Mouse (Mus musculus): ENCODE results near the gene Sez6l2. TPM values are rescaled to one million over a fixed set of nuclear protein-coding genes. Genes with fewer than 3 reads are reported as not detected.
A peak's percentile ranks its signal among the peaks of the same experiment; 100 is the strongest.

Gene Sez6l2
- polyA plus RNA-seq, 1 experiment from 2014 or later = 6.7 TPM

DNA sequence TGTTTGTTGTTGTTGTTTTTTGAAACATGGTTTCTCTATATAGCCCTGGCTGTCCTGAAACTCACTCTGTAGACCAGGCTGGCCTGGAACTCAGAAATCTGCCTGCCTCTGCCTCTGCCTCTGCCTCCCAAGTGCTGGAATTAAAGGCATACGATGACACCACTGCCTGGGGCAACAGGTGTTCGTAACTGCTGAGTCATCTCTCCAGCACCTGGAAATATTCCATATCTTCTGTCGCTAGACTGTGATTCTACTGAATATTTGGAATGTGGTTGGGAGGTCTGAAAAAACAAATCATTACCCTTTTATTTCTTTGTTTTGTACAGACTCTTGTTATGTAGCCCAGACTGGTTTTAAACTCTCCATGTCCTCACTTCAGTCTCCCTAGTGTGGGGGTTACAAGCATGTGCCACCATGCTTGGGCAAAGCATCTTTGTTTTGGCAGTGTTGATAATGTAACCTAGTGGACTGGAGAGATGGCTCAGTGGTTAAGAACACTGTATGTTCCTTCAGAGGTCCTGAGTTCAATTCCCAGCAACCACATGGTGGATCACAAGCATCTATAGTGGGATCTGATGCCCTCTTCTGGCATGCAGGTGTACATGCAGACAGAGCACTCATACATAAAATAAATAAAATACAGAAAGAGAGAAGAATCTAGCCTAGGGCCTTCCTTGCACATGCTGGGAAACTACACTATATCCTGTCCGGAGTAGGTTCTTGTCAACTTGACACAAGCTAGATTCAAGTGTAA, 53.9 kb downstream of the Sez6l2 start:
- Histone ChIP-seq H3K4me2 (ENCODE audit: low read depth, low read length, severe bottlenecking) (no peak overlapping the region), H3K27ac (ENCODE audit: low read depth, low read length) (no peak overlapping the region), H3K36me3 (ENCODE audit: control insufficient read depth, insufficient read depth, low read length) (no peaks in the 10 kb centered on the region), H3K4me3 (ENCODE audit: low read depth, low read length) (no peak overlapping the region), H3K4me1 (replicated peaks; ENCODE audit: control insufficient read depth, insufficient read depth, low read length) (no peaks in the 10 kb centered on the region), H3K27me3 (ENCODE audit: control insufficient read depth, insufficient read depth, low read length) (no peaks in the 10 kb centered on the region), H3K9me3 (ENCODE audit: control insufficient read depth, low read length) (no peaks in the 10 kb centered on the region), H3K9ac (ENCODE audit: low read length) (no peak overlapping the region)
- no peak for ATAC-seq (replicated peaks; ENCODE audit: low FRiP score)
- 86% methylated on average over 4 of the region's 4 CpGs for WGBS
- no peak for DNase-seq (ENCODE audit: low spot score)

DNA sequence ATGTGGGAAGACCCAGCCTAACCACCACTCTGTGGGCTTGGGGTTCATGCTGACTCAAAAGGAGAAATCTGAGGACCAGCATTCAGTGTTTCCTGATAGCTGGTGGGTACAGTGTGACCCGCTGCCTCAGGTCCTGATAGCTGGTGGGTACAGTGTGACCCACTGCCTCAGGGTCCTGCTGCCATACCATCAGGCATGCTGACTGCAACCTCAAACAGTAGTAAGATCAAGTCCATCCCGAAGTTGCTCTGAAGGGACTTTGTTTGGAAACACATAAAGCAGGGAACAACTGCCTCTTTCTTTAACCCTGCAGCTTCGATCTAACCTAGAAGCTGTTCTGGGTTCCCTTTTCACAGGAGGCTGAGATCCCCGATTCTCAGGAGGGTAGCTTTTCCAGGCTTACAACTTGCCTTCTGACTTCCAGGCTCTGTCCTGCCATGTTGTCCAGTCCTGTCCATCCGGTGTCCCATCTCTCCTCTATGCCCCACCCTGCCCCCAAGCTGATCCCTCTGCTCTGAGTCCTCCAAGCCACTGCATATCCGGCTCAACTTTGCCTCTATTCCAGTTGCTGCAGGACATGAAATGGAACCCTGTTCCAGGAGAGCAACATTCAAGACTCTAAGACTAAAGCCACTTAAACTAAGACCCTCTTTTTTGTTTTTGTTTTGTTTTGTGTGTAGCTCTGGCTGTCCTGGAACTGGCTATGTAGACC, 57.1 kb downstream of the Sez6l2 start:
- DNase-seq (ENCODE audit: low spot score) = no peak
- no peak overlapping the region for H3K9ac ChIP-seq (ENCODE audit: low read length)
- 86% methylated on average over 6 of the region's 6 CpGs for WGBS
- H3K9me3 ChIP-seq (ENCODE audit: control insufficient read depth, low read length) = no peaks in the 10 kb centered on the region
- no peaks in the 10 kb centered on the region for H3K36me3 ChIP-seq (ENCODE audit: control insufficient read depth, insufficient read depth, low read length)
- no peak overlapping the region for H3K4me2 ChIP-seq (ENCODE audit: low read depth, low read length, severe bottlenecking)
- no peak overlapping the region for H3K4me3 ChIP-seq (ENCODE audit: low read depth, low read length)
- no peak for ATAC-seq (replicated peaks; ENCODE audit: low FRiP score)
- no peaks in the 10 kb centered on the region for H3K4me1 ChIP-seq (replicated peaks; ENCODE audit: control insufficient read depth, insufficient read depth, low read length)
- H3K27me3 ChIP-seq (ENCODE audit: control insufficient read depth, insufficient read depth, low read length) = no peaks in the 10 kb centered on the region
- no peak overlapping the region for H3K27ac ChIP-seq (ENCODE audit: low read depth, low read length)

GRCm38 (mm10) chr7:127008239-127009019, 58.1 kb downstream of the Sez6l2 start:
- no peak overlapping the region for H3K4me2 ChIP-seq (ENCODE audit: low read depth, low read length, severe bottlenecking)
- no peaks in the 10 kb centered on the region for H3K9me3 ChIP-seq (ENCODE audit: control insufficient read depth, low read length)
- WGBS = 78% methylated on average over 9 of the region's 9 CpGs
- peak; percentile 51; the same call in 1 of the 2 replicates for ATAC-seq (replicated peaks; ENCODE audit: low FRiP score)
- H3K27ac ChIP-seq (ENCODE audit: low read depth, low read length) = peak overlapping the region; percentile 4; the same call in 1 of the 2 replicates
- H3K4me1 ChIP-seq (replicated peaks; ENCODE audit: control insufficient read depth, insufficient read depth, low read length) = no peaks in the 10 kb centered on the region
- no peak overlapping the region for H3K4me3 ChIP-seq (ENCODE audit: low read depth, low read length)
- peaks cover under 1% of the 10 kb centered on the region; the same call in 1 of the 2 replicates for H3K36me3 ChIP-seq (ENCODE audit: control insufficient read depth, insufficient read depth, low read length)
- no peak for DNase-seq (ENCODE audit: low spot score)
- H3K9ac ChIP-seq (ENCODE audit: low read length) = peak overlapping the region; percentile 8; the same call in 1 of the 2 replicates
- no peaks in the 10 kb centered on the region for H3K27me3 ChIP-seq (ENCODE audit: control insufficient read depth, insufficient read depth, low read length)

DNA sequence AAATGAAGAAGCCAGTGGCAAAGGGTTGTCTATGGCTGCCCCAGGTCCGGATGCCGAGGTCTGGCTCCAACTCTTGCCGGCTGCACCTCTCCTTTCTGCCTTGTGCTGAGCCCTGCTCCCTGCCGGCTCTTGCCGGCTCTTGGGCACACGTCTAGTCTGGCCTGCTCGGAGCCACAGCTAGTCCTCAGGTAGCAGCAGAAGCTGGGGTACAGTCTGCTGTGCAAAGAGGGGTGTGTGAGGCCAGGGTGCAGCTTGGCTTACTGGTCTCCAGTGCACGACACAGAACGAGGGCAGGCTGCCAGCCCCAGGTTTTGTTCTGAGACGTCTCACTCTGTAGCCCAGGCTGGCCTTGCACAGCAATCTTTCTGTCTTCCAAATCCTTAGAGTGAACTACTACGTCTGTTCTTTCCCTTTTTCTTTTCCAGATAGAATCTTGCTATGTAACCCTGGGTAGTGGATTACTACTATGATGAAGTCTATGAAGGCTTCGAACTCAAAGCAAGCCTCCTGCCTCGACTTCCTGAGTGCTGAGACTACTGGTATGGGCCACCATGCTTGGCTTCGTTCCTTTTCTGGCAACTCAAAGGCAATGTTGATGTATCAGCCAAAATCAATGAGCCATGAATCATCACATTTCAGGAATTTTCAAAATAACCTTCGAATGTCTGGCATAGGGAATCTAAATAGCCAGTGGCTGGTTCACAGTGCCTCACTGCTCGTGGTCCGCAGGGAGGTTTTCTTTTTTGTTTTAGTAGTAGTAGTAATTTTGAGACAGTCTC, 59.1 kb downstream of the Sez6l2 start:
- no peak overlapping the region for H3K9ac ChIP-seq (ENCODE audit: low read length)
- H3K36me3 ChIP-seq (ENCODE audit: control insufficient read depth, insufficient read depth, low read length) = peaks cover 2% of the 10 kb centered on the region
- no peak overlapping the region for H3K4me2 ChIP-seq (ENCODE audit: low read depth, low read length, severe bottlenecking)
- no peaks in the 10 kb centered on the region for H3K27me3 ChIP-seq (ENCODE audit: control insufficient read depth, insufficient read depth, low read length)
- no peak overlapping the region for H3K27ac ChIP-seq (ENCODE audit: low read depth, low read length)
- 88% methylated on average over 17 of the region's 17 CpGs for WGBS
- H3K4me3 ChIP-seq (ENCODE audit: low read depth, low read length) = no peak overlapping the region
- no peak for DNase-seq (ENCODE audit: low spot score)
- no peaks in the 10 kb centered on the region for H3K9me3 ChIP-seq (ENCODE audit: control insufficient read depth, low read length)
- no peak for ATAC-seq (replicated peaks; ENCODE audit: low FRiP score)
- no peaks in the 10 kb centered on the region for H3K4me1 ChIP-seq (replicated peaks; ENCODE audit: control insufficient read depth, insufficient read depth, low read length)

DNA sequence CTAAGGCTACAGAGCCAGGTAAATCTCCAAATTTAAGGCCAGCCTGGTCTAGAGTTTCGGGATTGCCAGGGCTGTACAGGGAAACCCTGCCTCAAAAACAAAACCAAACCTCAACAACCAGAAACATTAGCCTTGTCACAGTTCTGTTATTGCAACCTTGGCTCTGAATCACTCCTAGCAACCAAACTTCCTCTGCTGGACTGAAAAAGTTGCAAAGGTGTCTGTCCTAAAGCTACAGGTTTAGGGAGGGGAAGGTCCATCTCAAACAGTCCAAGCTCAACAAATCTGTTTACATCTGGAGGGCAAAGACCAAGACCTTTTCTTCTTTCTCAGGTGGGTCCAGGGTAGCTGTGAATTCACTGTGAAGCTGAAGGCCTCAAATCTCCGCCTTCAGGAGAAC, 60.7 kb downstream of the Sez6l2 start:
- Histone ChIP-seq H3K27ac (ENCODE audit: low read depth, low read length) (no peak overlapping the region), H3K36me3 (ENCODE audit: control insufficient read depth, insufficient read depth, low read length) (peaks cover 2% of the 10 kb centered on the region)
- 97% methylated on average over 2 of the region's 2 CpGs for WGBS

GRCm38 (mm10) chr7:127011717-127012116, 61.4 kb downstream of the Sez6l2 start:
- no peak overlapping the region for H3K4me3 ChIP-seq (ENCODE audit: low read depth, low read length)
- H3K9ac ChIP-seq (ENCODE audit: low read length) = no peak overlapping the region
- ATAC-seq (replicated peaks; ENCODE audit: low FRiP score) (no peak), DNase-seq (ENCODE audit: low spot score) (no peak)
- H3K4me1 ChIP-seq (replicated peaks; ENCODE audit: control insufficient read depth, insufficient read depth, low read length) = peaks cover 6% of the 10 kb centered on the region
- H3K4me2 ChIP-seq (ENCODE audit: low read depth, low read length, severe bottlenecking) = no peak overlapping the region
- WGBS = 60% methylated on average over 2 of the region's 2 CpGs
- H3K36me3 ChIP-seq (ENCODE audit: control insufficient read depth, insufficient read depth, low read length) = peaks cover 2% of the 10 kb centered on the region
- no peaks in the 10 kb centered on the region for H3K27me3 ChIP-seq (ENCODE audit: control insufficient read depth, insufficient read depth, low read length)
- no peak overlapping the region for H3K27ac ChIP-seq (ENCODE audit: low read depth, low read length)
- H3K9me3 ChIP-seq (ENCODE audit: control insufficient read depth, low read length) = no peaks in the 10 kb centered on the region

More for the DNA sequence above, 60.7 kb downstream of the Sez6l2 start:
- no peak overlapping the region for H3K4me2 ChIP-seq (ENCODE audit: low read depth, low read length, severe bottlenecking)
- H3K4me3 ChIP-seq (ENCODE audit: low read depth, low read length) = no peak overlapping the region
- no peak for DNase-seq (ENCODE audit: low spot score)
- H3K9ac ChIP-seq (ENCODE audit: low read length) = no peak overlapping the region
- H3K27me3 ChIP-seq (ENCODE audit: control insufficient read depth, insufficient read depth, low read length) = no peaks in the 10 kb centered on the region
- H3K4me1 ChIP-seq (replicated peaks; ENCODE audit: control insufficient read depth, insufficient read depth, low read length) = peaks cover 6% of the 10 kb centered on the region
- ATAC-seq (replicated peaks; ENCODE audit: low FRiP score) = no peak
- no peaks in the 10 kb centered on the region for H3K9me3 ChIP-seq (ENCODE audit: control insufficient read depth, low read length)

GRCm38 (mm10) chr7:127012374-127012773, 62.0 kb downstream of the Sez6l2 start:
- H3K36me3 ChIP-seq (ENCODE audit: control insufficient read depth, insufficient read depth, low read length) = peaks cover 2% of the 10 kb centered on the region
- H3K4me2 ChIP-seq (ENCODE audit: low read depth, low read length, severe bottlenecking) = no peak overlapping the region
- peaks cover 6% of the 10 kb centered on the region for H3K4me1 ChIP-seq (replicated peaks; ENCODE audit: control insufficient read depth, insufficient read depth, low read length)
- no peak overlapping the region for H3K27ac ChIP-seq (ENCODE audit: low read depth, low read length)
- no peaks in the 10 kb centered on the region for H3K9me3 ChIP-seq (ENCODE audit: control insufficient read depth, low read length)
- H3K9ac ChIP-seq (ENCODE audit: low read length) = no peak overlapping the region
- H3K27me3 ChIP-seq (ENCODE audit: control insufficient read depth, insufficient read depth, low read length) = no peaks in the 10 kb centered on the region
- DNase-seq (ENCODE audit: low spot score) = no peak
- no peak for ATAC-seq (replicated peaks; ENCODE audit: low FRiP score)
- H3K4me3 ChIP-seq (ENCODE audit: low read depth, low read length) = no peak overlapping the region
- WGBS = 92% methylated on average over 6 of the region's 6 CpGs

GRCm38 (mm10) chr7:127012845-127013244, 62.5 kb downstream of the Sez6l2 start:
- Histone ChIP-seq H3K9me3 (ENCODE audit: control insufficient read depth, low read length) (no peaks in the 10 kb centered on the region), H3K36me3 (ENCODE audit: control insufficient read depth, insufficient read depth, low read length) (peaks cover 2% of the 10 kb centered on the region), H3K27ac (ENCODE audit: low read depth, low read length) (no peak overlapping the region), H3K4me3 (ENCODE audit: low read depth, low read length) (no peak overlapping the region), H3K27me3 (ENCODE audit: control insufficient read depth, insufficient read depth, low read length) (no peaks in the 10 kb centered on the region), H3K9ac (ENCODE audit: low read length) (no peak overlapping the region), H3K4me2 (ENCODE audit: low read depth, low read length, severe bottlenecking) (no peak overlapping the region), H3K4me1 (replicated peaks; ENCODE audit: control insufficient read depth, insufficient read depth, low read length) (peaks cover 6% of the 10 kb centered on the region)
- DNase-seq (ENCODE audit: low spot score) = no peak
- 96% methylated on average over 10 of the region's 10 CpGs for WGBS
- no peak for ATAC-seq (replicated peaks; ENCODE audit: low FRiP score)

All from forebrain, embryonic 11.5 days (tissue).